Mouse (Mus musculus): Measurements from ENCODE around the gene Tesc. TPM values are rescaled to one million over a fixed set of nuclear protein-coding genes. Genes with fewer than 3 reads are reported as not detected.

Gene Tesc
- polyA plus RNA-seq, 1 experiment from 2014 or later = 14.5 TPM

- H3K9ac ChIP-seq (ENCODE audit: low read length) = no peak overlapping the region
- no peak overlapping the region for H3K4me3 ChIP-seq (ENCODE audit: control insufficient read depth in 1 of 2, insufficient read depth in 1 of 2, low read depth in 1 of 2, low read length in 2 of 2)
- peaks cover 3% of the 10 kb centered on the region; the same call in 1 of the 2 replicates for H3K36me3 ChIP-seq (ENCODE audit: control insufficient read depth, insufficient read depth, low read length)
- H3K9me3 ChIP-seq (ENCODE audit: control insufficient read depth, low read length) = no peaks in the 10 kb centered on the region
- peaks cover 36 to 67% of the 10 kb centered on the region in 2 experiments for H3K4me1 ChIP-seq (ENCODE audit: control insufficient read depth in 2 of 2, insufficient read depth in 2 of 2, low read length in 2 of 2)
- ATAC-seq (ENCODE audit: insufficient number of reproducible peaks, insufficient read depth, low FRiP score, low read depth) = no peak
- no peak overlapping the region for H3K27ac ChIP-seq (replicated peaks in 1 of 2; ENCODE audit: control insufficient read depth in 1 of 2, insufficient read depth in 1 of 2, low read depth in 2 of 2, low read length in 2 of 2)
- H3K4me2 ChIP-seq (ENCODE audit: low read length) = no peak overlapping the region
- H3K27me3 ChIP-seq (ENCODE audit: control insufficient read depth, insufficient read depth, low read length) = no peaks in the 10 kb centered on the region
- WGBS = 62% methylated on average over 12 of the region's 12 CpGs
Observed at GRCm38 (mm10) chr5:118083060-118083638, 55.6 kb downstream of the Tesc start.

DNA sequence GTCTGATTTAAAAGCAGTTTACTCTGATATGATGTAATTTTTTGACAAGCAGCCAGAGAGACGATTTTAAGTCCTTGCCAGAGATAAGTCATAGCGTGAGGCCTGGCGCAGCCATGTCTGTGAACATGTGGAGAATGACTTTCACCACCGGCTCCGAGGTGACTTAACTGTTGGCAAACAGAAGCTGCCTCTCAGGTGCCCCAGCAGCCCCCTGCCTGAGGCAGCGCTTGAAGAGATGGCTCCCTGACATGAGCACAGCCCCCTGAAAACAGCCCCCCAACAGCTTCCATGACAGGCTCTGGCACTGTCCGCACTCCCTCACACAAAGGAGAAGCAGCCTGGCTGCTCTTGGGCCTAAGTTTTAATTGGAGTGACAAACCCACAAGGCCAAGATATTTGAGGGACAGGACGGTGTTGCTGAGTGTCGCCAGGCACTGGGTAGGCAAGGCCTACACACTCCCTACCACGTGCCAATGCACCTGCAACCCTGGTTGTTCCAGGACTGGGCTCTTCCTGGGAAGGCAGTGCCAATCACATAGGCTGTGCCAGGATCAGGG lies 56.7 kb downstream of the Tesc start:
- peak overlapping the region in 1 of 2 experiments; percentile 61; a peak in 2 of 4 replicates for H3K27ac ChIP-seq (replicated peaks in 1 of 2; ENCODE audit: control insufficient read depth in 1 of 2, insufficient read depth in 1 of 2, low read depth in 2 of 2, low read length in 2 of 2)
- no peak overlapping the region for H3K4me3 ChIP-seq (ENCODE audit: control insufficient read depth in 1 of 2, insufficient read depth in 1 of 2, low read depth in 1 of 2, low read length in 2 of 2)
- peak overlapping the region; percentile 34; the same call in 1 of the 2 replicates for H3K9ac ChIP-seq (ENCODE audit: low read length)
- no peaks in the 10 kb centered on the region for H3K9me3 ChIP-seq (ENCODE audit: control insufficient read depth, low read length)
- H3K4me1 ChIP-seq (ENCODE audit: control insufficient read depth in 2 of 2, insufficient read depth in 2 of 2, low read length in 2 of 2) = peaks cover 36 to 66% of the 10 kb centered on the region in 2 experiments
- WGBS = 51% methylated on average over 10 of the region's 10 CpGs
- peaks cover 3% of the 10 kb centered on the region; the same call in 1 of the 2 replicates for H3K36me3 ChIP-seq (ENCODE audit: control insufficient read depth, insufficient read depth, low read length)
- H3K27me3 ChIP-seq (ENCODE audit: control insufficient read depth, insufficient read depth, low read length) = no peaks in the 10 kb centered on the region
- no peak for ATAC-seq (ENCODE audit: insufficient number of reproducible peaks, insufficient read depth, low FRiP score, low read depth)
- H3K4me2 ChIP-seq (ENCODE audit: low read length) = no peak overlapping the region

- no peaks in the 10 kb centered on the region for H3K27me3 ChIP-seq (ENCODE audit: control insufficient read depth, insufficient read depth, low read length)
- no peak overlapping the region for H3K9ac ChIP-seq (ENCODE audit: low read length)
- 76% methylated on average over 7 of the region's 7 CpGs for WGBS
- H3K9me3 ChIP-seq (ENCODE audit: control insufficient read depth, low read length) = no peaks in the 10 kb centered on the region
- H3K4me1 ChIP-seq (ENCODE audit: control insufficient read depth in 2 of 2, insufficient read depth in 2 of 2, low read length in 2 of 2) = peaks cover 40 to 71% of the 10 kb centered on the region in 2 experiments
- no peak overlapping the region for H3K4me3 ChIP-seq (ENCODE audit: control insufficient read depth in 1 of 2, insufficient read depth in 1 of 2, low read depth in 1 of 2, low read length in 2 of 2)
- no peak overlapping the region for H3K27ac ChIP-seq (replicated peaks in 1 of 2; ENCODE audit: control insufficient read depth in 1 of 2, insufficient read depth in 1 of 2, low read depth in 2 of 2, low read length in 2 of 2)
- peaks cover 4% of the 10 kb centered on the region for H3K36me3 ChIP-seq (ENCODE audit: control insufficient read depth, insufficient read depth, low read length)
- H3K4me2 ChIP-seq (ENCODE audit: low read length) = no peak overlapping the region
- ATAC-seq (ENCODE audit: insufficient number of reproducible peaks, insufficient read depth, low FRiP score, low read depth) = no peak
Observed at GRCm38 (mm10) chr5:118085313-118085712, 57.8 kb downstream of the Tesc start.

DNA sequence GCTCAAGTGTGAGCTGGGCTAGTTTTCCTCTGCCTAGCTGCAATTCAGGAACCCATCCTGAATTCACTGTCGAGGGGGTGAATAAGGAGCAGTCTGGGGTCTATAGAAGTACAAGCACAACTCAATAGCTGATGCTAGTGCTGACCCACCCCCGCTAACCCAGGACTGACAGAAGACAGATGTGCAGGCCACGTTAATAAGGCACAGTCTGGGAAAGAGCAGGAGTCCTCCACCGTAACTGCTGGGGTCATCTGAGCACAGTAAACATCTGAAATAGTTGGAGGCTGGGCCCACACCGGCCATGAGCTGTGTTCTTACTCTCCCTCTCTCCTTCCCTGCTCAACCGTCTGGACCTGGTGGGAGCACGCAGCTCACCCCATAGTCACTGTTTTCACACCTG lies 59.4 kb downstream of the Tesc start:
- Histone ChIP-seq H3K4me3 (ENCODE audit: control insufficient read depth in 1 of 2, insufficient read depth in 1 of 2, low read depth in 1 of 2, low read length in 2 of 2) (no peak overlapping the region), H3K9ac (ENCODE audit: low read length) (0 out of 2 replicates have a peak overlapping the region, but pooled peaks have one; percentile 11), H3K9me3 (ENCODE audit: control insufficient read depth, low read length) (peaks cover 4% of the 10 kb centered on the region; the same call in 1 of the 2 replicates), H3K36me3 (ENCODE audit: control insufficient read depth, insufficient read depth, low read length) (peaks cover 20% of the 10 kb centered on the region), H3K4me1 (ENCODE audit: control insufficient read depth in 2 of 2, insufficient read depth in 2 of 2, low read length in 2 of 2) (peaks cover 31 to 62% of the 10 kb centered on the region in 2 experiments), H3K27ac (replicated peaks in 1 of 2; ENCODE audit: control insufficient read depth in 1 of 2, insufficient read depth in 1 of 2, low read depth in 2 of 2, low read length in 2 of 2) (no peak overlapping the region), H3K4me2 (ENCODE audit: low read length) (no peak overlapping the region), H3K27me3 (ENCODE audit: control insufficient read depth, insufficient read depth, low read length) (no peaks in the 10 kb centered on the region)
- no peak for ATAC-seq (ENCODE audit: insufficient number of reproducible peaks, insufficient read depth, low FRiP score, low read depth)
- 58% methylated on average over 7 of the region's 7 CpGs for WGBS

GRCm38 (mm10) chr5:118089102-118089501 lies 61.6 kb downstream of the Tesc start:
- peak; percentile 57 for ATAC-seq (ENCODE audit: insufficient number of reproducible peaks, insufficient read depth, low FRiP score, low read depth)
- no peaks in the 10 kb centered on the region for H3K27me3 ChIP-seq (ENCODE audit: control insufficient read depth, insufficient read depth, low read length)
- H3K4me3 ChIP-seq (ENCODE audit: control insufficient read depth in 1 of 2, insufficient read depth in 1 of 2, low read depth in 1 of 2, low read length in 2 of 2) = no peak overlapping the region
- WGBS = 25% methylated on average over 7 of the region's 7 CpGs
- 0 out of 2 replicates have a peak overlapping the region, but pooled peaks have one; percentile 2 for H3K9ac ChIP-seq (ENCODE audit: low read length)
- H3K4me1 ChIP-seq (ENCODE audit: control insufficient read depth in 2 of 2, insufficient read depth in 2 of 2, low read length in 2 of 2) = peaks cover 26 to 47% of the 10 kb centered on the region in 2 experiments
- peaks cover 4% of the 10 kb centered on the region; the same call in 1 of the 2 replicates for H3K9me3 ChIP-seq (ENCODE audit: control insufficient read depth, low read length)
- H3K27ac ChIP-seq (replicated peaks in 1 of 2; ENCODE audit: control insufficient read depth in 1 of 2, insufficient read depth in 1 of 2, low read depth in 2 of 2, low read length in 2 of 2) = peak overlapping the region; percentile 67 to 74
- peak overlapping the region; percentile 38 for H3K4me2 ChIP-seq (ENCODE audit: low read length)
- H3K36me3 ChIP-seq (ENCODE audit: control insufficient read depth, insufficient read depth, low read length) = peaks cover 39% of the 10 kb centered on the region

DNA sequence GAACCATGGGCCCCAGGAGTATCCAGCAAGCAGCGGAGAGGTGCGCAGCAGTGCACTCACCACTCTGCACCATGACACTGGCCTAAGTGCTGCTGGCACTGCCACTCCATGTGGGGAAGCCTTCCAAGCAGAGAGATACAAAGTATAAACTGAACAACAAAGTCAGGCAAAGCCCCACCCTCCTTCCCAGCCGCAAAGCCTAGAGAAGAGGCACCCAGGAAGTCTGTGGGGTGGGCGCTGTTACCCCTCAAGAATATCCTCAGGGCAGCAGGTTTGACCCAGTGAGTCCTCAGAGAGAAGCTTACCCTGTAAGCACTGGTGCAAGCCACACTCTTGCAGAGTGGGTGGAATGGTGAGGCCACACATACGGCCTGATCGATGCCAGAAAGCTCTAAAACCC lies 62.6 kb downstream of the Tesc start:
- no peak overlapping the region for H3K4me3 ChIP-seq (ENCODE audit: control insufficient read depth in 1 of 2, insufficient read depth in 1 of 2, low read depth in 1 of 2, low read length in 2 of 2)
- WGBS = 89% methylated on average over 6 of the region's 6 CpGs
- H3K27ac ChIP-seq (replicated peaks in 1 of 2; ENCODE audit: control insufficient read depth in 1 of 2, insufficient read depth in 1 of 2, low read depth in 2 of 2, low read length in 2 of 2) = peak overlapping the region; percentile 67 to 74; a peak in 2 of 4 replicates
- ATAC-seq (ENCODE audit: insufficient number of reproducible peaks, insufficient read depth, low FRiP score, low read depth) = no peak
- H3K27me3 ChIP-seq (ENCODE audit: control insufficient read depth, insufficient read depth, low read length) = no peaks in the 10 kb centered on the region
- H3K9ac ChIP-seq (ENCODE audit: low read length) = peak overlapping the region; percentile 4; the same call in 1 of the 2 replicates
- H3K4me2 ChIP-seq (ENCODE audit: low read length) = no peak overlapping the region; the same call in 1 of the 2 replicates
- H3K36me3 ChIP-seq (ENCODE audit: control insufficient read depth, insufficient read depth, low read length) = peaks cover 49% of the 10 kb centered on the region
- H3K9me3 ChIP-seq (ENCODE audit: control insufficient read depth, low read length) = peaks cover 4% of the 10 kb centered on the region; the same call in 1 of the 2 replicates
- peaks cover 19 to 37% of the 10 kb centered on the region in 2 experiments for H3K4me1 ChIP-seq (ENCODE audit: control insufficient read depth in 2 of 2, insufficient read depth in 2 of 2, low read length in 2 of 2)

DNA sequence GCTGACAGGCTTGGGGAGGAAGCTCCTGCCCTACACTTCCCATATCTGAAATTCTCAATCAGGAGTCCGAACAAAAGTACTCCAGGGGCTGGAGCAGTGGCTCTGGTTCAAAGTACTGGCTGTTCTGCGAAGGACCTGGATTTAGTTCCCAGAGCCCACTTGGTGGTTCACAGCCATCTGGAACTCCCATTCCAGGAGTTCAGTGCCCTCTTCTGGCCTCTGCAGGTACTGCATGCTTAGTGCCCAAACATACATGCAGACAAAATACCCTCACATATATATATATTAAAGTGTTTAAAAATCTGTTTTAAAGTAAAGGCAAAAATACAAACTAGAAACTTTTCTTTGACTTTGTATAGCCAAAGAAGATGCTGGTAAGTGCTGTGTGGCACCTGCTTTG lies 63.3 kb downstream of the Tesc start:
- H3K9me3 ChIP-seq (ENCODE audit: control insufficient read depth, low read length) = peaks cover 4% of the 10 kb centered on the region; the same call in 1 of the 2 replicates
- peaks cover 56% of the 10 kb centered on the region for H3K36me3 ChIP-seq (ENCODE audit: control insufficient read depth, insufficient read depth, low read length)
- H3K4me2 ChIP-seq (ENCODE audit: low read length) = no peak overlapping the region
- no peak overlapping the region for H3K27ac ChIP-seq (replicated peaks in 1 of 2; ENCODE audit: control insufficient read depth in 1 of 2, insufficient read depth in 1 of 2, low read depth in 2 of 2, low read length in 2 of 2)
- H3K4me1 ChIP-seq (ENCODE audit: control insufficient read depth in 2 of 2, insufficient read depth in 2 of 2, low read length in 2 of 2) = peaks cover 17 to 30% of the 10 kb centered on the region in 2 experiments
- WGBS = 93% methylated on average over 2 of the region's 2 CpGs
- ATAC-seq (ENCODE audit: insufficient number of reproducible peaks, insufficient read depth, low FRiP score, low read depth) = no peak
- H3K27me3 ChIP-seq (ENCODE audit: control insufficient read depth, insufficient read depth, low read length) = no peaks in the 10 kb centered on the region
- no peak overlapping the region for H3K9ac ChIP-seq (ENCODE audit: low read length)
- H3K4me3 ChIP-seq (ENCODE audit: control insufficient read depth in 1 of 2, insufficient read depth in 1 of 2, low read depth in 1 of 2, low read length in 2 of 2) = no peak overlapping the region
